Mouse (Mus musculus) T-helper 2 cell (primary cell): Measurements from ENCODE around the gene Vmn1r3.
"Not testable (repeated sequence)": the region's sequence is repeated elsewhere in the genome, so short reads cannot be mapped to it uniquely, and the experiment has no call there.

ENCODE experiments used
- in situ Hi-C: fragments of 300-600 bp; cut with MboI, MseI; formaldehyde crosslinking; loops from one replicate; pipeline ENCODE4 v1.15.1; 2025; ENCODE audit warnings: high pct_unique_total_duplicates

Gene Vmn1r3

GRCm38 (mm10) chr4:3185258-3185657 lies at the start of gene Vmn1r3:
Gene Vmn1r3, minus strand, starts transcription at chr4:3185358.
- in situ Hi-C loops: not testable (repeated sequence)

GRCm38 (mm10) chr4:3232053-3232452 lies 46.9 kb upstream of the Vmn1r3 start:
- in situ Hi-C loops: loop anchor here (10.0 kb wide), 1 partner anchor 183 kb away; no protein-coding TSS in a partner anchor

GRCm38 (mm10) chr4:3230908-3231684 lies 45.9 kb upstream of the Vmn1r3 start:
- in situ Hi-C loops: loop anchor here (10.0 kb wide), 1 partner anchor 184 kb away; no protein-coding TSS in a partner anchor

- in situ Hi-C loops: loop anchor here (5.0 kb wide), 1 partner anchor 47 kb away; no protein-coding TSS in a partner anchor
Observed at GRCm38 (mm10) chr4:3229532-3229931, 44.4 kb upstream of the Vmn1r3 start.

GRCm38 (mm10) chr4:3228476-3228875 lies 43.3 kb upstream of the Vmn1r3 start:
- in situ Hi-C loops: loop anchor here (5.0 kb wide), 1 partner anchor 46 kb away; no protein-coding TSS in a partner anchor

GRCm38 (mm10) chr4:3227751-3228150 lies 42.6 kb upstream of the Vmn1r3 start:
- in situ Hi-C loops: loop anchor here (5.0 kb wide), 1 partner anchor 45 kb away; no protein-coding TSS in a partner anchor

- in situ Hi-C loops: loop anchor here (5.0 kb wide), 1 partner anchor 44 kb away; no protein-coding TSS in a partner anchor
Observed at GRCm38 (mm10) chr4:3226488-3226887, 41.3 kb upstream of the Vmn1r3 start.

- in situ Hi-C loops: loop anchor here (5.0 kb wide), 1 partner anchor 43 kb away; no protein-coding TSS in a partner anchor
Observed at GRCm38 (mm10) chr4:3225416-3225815, 40.3 kb upstream of the Vmn1r3 start.

- in situ Hi-C loops: loop anchor here (5.0 kb wide), 1 partner anchor 43 kb away; no protein-coding TSS in a partner anchor
Observed at GRCm38 (mm10) chr4:3224848-3225247, 39.7 kb upstream of the Vmn1r3 start.

GRCm38 (mm10) chr4:3223483-3224209 lies 38.5 kb upstream of the Vmn1r3 start:
- in situ Hi-C loops: not testable (repeated sequence)

- in situ Hi-C loops: not testable (repeated sequence)
Observed at GRCm38 (mm10) chr4:3216382-3216781, 31.2 kb upstream of the Vmn1r3 start.

- in situ Hi-C loops: not testable (repeated sequence)
Observed at GRCm38 (mm10) chr4:3213349-3213748, 28.2 kb upstream of the Vmn1r3 start.

- in situ Hi-C loops: not testable (repeated sequence)
Observed at GRCm38 (mm10) chr4:3209643-3210217, 24.6 kb upstream of the Vmn1r3 start.

- in situ Hi-C loops: not testable (repeated sequence)
Observed at GRCm38 (mm10) chr4:3176746-3177490, 8.2 kb downstream of the Vmn1r3 start.

- in situ Hi-C loops: not testable (repeated sequence)
Observed at GRCm38 (mm10) chr4:3176195-3176594, 9.0 kb downstream of the Vmn1r3 start.

- in situ Hi-C loops: not testable (repeated sequence)
Observed at GRCm38 (mm10) chr4:3175756-3176155, 9.4 kb downstream of the Vmn1r3 start.

GRCm38 (mm10) chr4:3174586-3174985 lies 10.6 kb downstream of the Vmn1r3 start:
- in situ Hi-C loops: not testable (repeated sequence)

GRCm38 (mm10) chr4:3167020-3167419 lies 18.1 kb downstream of the Vmn1r3 start, which contains the start of gene Vmn1r2:
Gene Vmn1r2, plus strand, starts transcription at chr4:3167320.
- in situ Hi-C loops: not testable (repeated sequence)

- in situ Hi-C loops: no loop called here
Observed at GRCm38 (mm10) chr4:3165046-3165445, 20.1 kb downstream of the Vmn1r3 start.

GRCm38 (mm10) chr4:3164429-3164828 lies 20.7 kb downstream of the Vmn1r3 start:
- in situ Hi-C loops: not testable (repeated sequence)

- in situ Hi-C loops: not testable (repeated sequence)
Observed at GRCm38 (mm10) chr4:3153320-3153719, 31.8 kb downstream of the Vmn1r3 start.
